ENCODE assay signal across 10 mouse cellular contexts in genomic region chr11:85786113-85786718, GRCm38 (mm10). TPM values are rescaled to one million over a fixed set of nuclear protein-coding genes. Genes with fewer than 3 reads are reported as not detected.
DNase-seq lines count a peak whose midpoint lies in the region; ATAC-seq and TF ChIP-seq lines count a peak whose summit lies in the region.
"Had no signal": no experiment of that assay in that cellular context is flagged by ENCODE, and none has a peak within 500 bp of the region (broad histone marks: within the 10 kb centered on the region; RNA-seq: fewer than 3 reads in every experiment).

No protein-coding gene starts in this region.

- H3K27me3 ChIP-seq in E14TG2a.4 (ENCODE audit: insufficient read depth, low read length): peaks cover 2% of the 10 kb centered on the region; the same call in 1 of the 2 replicates
- peaks cover 16% of the 10 kb centered on the region for H3K27me3 ChIP-seq in liver, embryonic 14.5 days (ENCODE audit: control insufficient read depth, insufficient read depth, low read length)

- H3K9ac ChIP-seq in liver, embryonic 14.5 days (replicated peaks): no peak overlapping the region
- H3K9ac ChIP-seq: limb, embryonic 13.5 days had no signal

- DNase-seq in kidney, adult 9 months: peak; percentile 28
- DNase-seq in kidney, adult 8-10 months: no peak
- peak; percentile 66 for DNase-seq in brain, adult 2 months (ENCODE audit: low read depth, low spot score)
- DNase-seq in liver, embryonic 14.5 days (ENCODE audit: low read depth in 3 of 3, low spot score in 3 of 3): no peak
- no peak for DNase-seq in urinary bladder, adult 18-20 months (ENCODE audit: low spot score in 2 of 2)
- no peak for DNase-seq in thymus, postnatal 4 days

- no peak for ATAC-seq in liver, embryonic 14.5 days (ENCODE audit: insufficient read depth)
- ATAC-seq in monocyte, adult 5-6 weeks (replicated peaks; ENCODE audit: insufficient number of reproducible peaks, low FRiP score, low TSS enrichment, poor library complexity, severe bottlenecking): no peak

- peaks cover 11% of the 10 kb centered on the region for H3K4me1 ChIP-seq in E14TG2a.4 (replicated peaks; ENCODE audit: low read depth, low read length)
- peaks cover 21 to 26% of the 10 kb centered on the region in 2 experiments for H3K4me1 ChIP-seq in liver, embryonic 14.5 days (replicated peaks; ENCODE audit: control insufficient read depth in 2 of 2, insufficient read depth in 2 of 2, low read length in 1 of 2)

- H3K4me2 ChIP-seq in liver, embryonic 14.5 days (ENCODE audit: low read depth): no peak overlapping the region
- H3K4me2 ChIP-seq: heart, embryonic 11.5 days; limb, embryonic 13.5 days had no signal

- no peak overlapping the region; the same call in 1 of the 2 replicates for H3K27ac ChIP-seq in liver, embryonic 14.5 days
- H3K27ac ChIP-seq: limb, embryonic 13.5 days had no signal

- no peaks in the 10 kb centered on the region for H3K36me3 ChIP-seq in E14TG2a.4 (ENCODE audit: insufficient read depth, low read length)
- H3K36me3 ChIP-seq in liver, embryonic 14.5 days (replicated peaks; ENCODE audit: control insufficient read depth, insufficient read depth, low read depth): no peaks in the 10 kb centered on the region
- H3K36me3 ChIP-seq: limb, embryonic 13.5 days had no signal

- H3K4me3 ChIP-seq in E14TG2a.4 (replicated peaks; ENCODE audit: low read length): no peak overlapping the region
- H3K4me3 ChIP-seq in liver, embryonic 14.5 days (ENCODE audit: insufficient read depth in 1 of 2, low read depth in 2 of 2, low read length in 2 of 2): no peak overlapping the region
- H3K4me3 ChIP-seq: limb, embryonic 13.5 days had no signal

- no peak for TF ChIP-seq EP300 in liver, embryonic 14.5 days (IDR thresholded peaks at IDR 0.05; ENCODE audit: low read depth)

- H3K9me3 ChIP-seq in E14TG2a.4 (ENCODE audit: low read length): no peaks in the 10 kb centered on the region
- no peaks in the 10 kb centered on the region for H3K9me3 ChIP-seq in liver, embryonic 14.5 days (ENCODE audit: control insufficient read depth, low read length)

- TF ChIP-seq CTCF in E14TG2a.4 (conservative IDR thresholded peaks at IDR 0.05; ENCODE audit: low read length): peak; percentile 20; the same call in 1 of the 2 replicates
- peak; percentile 56 for TF ChIP-seq CTCF in liver, embryonic 14.5 days (IDR thresholded peaks at IDR 0.05; ENCODE audit: low read depth)

- 79% methylated on average over 3 of the region's 3 CpGs for WGBS in liver, embryonic 14.5 days (ENCODE audit: insufficient replicate concordance)

RNA-seq across cellular contexts. Expression of gene Tbx2, which starts 46.1 kb away (rescaled TPM):
- polyA plus RNA-seq in liver, embryonic 14.5 days (2012; rRNA removed): 0.97 and 1.3 TPM in 2 replicates
- polyA plus RNA-seq in liver, embryonic 14.5 days (2014; fragmentation: Nextera tagmentation; extraction: Ambion mirVana): 0.15 and 0.29 TPM in 2 replicates
- total RNA-seq in monocyte, adult 5-6 weeks (2017): 0.19 to 0.95 TPM (median 0.21 TPM) in 3 replicates

Comparison
In these comparisons a context has a peak if more than half of its experiments do, and no peak if none do; other contexts are left out.
1. DNase-seq: peak in kidney, adult 9 months (single experiment) and brain, adult 2 months (single experiment); none in kidney, adult 8-10 months (0 of 2), liver, embryonic 14.5 days (0 of 3), urinary bladder, adult 18-20 months (0 of 2) and thymus, postnatal 4 days (single experiment).